Mouse (Mus musculus): ENCODE measurements around the gene Cast.

- no peak for TF ChIP-seq CTCF (IDR thresholded peaks at IDR 0.05; ENCODE audit: control insufficient read depth, insufficient read depth, low read length)
- TF ChIP-seq POLR2A (IDR thresholded peaks at IDR 0.05; ENCODE audit: borderline replicate concordance, control insufficient read depth, low read depth, low read length): no peak
Measured at GRCm38 (mm10) chr13:74769871-74770270, 38.7 kb downstream of the Cast start.
